Mouse (Mus musculus) CD4-positive, CD25-positive, alpha-beta regulatory T cell, adult 2 months (primary cell): ENCODE data around the gene Pclo.
"Not testable (repeated sequence)": the region's sequence is repeated elsewhere in the genome, so short reads cannot be mapped to it uniquely, and the experiment has no call there.

Experiments used
- DNase-seq: peaks from one replicate; pipeline ENCODE4 v3.0.0-alpha.2; 2012; ENCODE audit warnings: low read depth, low spot score

The Pclo gene

DNA sequence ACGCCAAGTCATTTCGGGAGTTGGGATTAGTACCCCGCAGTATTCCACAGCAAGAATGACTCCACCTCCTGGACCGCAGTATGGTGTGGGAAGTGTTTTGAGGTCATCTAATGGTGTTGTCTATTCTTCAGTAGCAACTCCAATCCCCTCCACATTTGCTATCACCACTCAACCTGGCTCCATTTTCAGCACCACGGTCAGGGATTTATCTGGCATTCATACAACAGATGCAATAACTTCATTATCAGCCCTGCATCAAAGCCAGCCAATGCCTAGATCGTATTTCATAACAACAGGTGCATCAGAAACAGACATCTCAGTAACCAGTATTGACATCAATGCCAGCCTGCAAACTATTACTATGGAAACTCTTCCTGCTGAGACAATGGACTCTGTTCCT, 165.7 kb downstream of the Pclo start:
- DNase-seq: no peak

DNA sequence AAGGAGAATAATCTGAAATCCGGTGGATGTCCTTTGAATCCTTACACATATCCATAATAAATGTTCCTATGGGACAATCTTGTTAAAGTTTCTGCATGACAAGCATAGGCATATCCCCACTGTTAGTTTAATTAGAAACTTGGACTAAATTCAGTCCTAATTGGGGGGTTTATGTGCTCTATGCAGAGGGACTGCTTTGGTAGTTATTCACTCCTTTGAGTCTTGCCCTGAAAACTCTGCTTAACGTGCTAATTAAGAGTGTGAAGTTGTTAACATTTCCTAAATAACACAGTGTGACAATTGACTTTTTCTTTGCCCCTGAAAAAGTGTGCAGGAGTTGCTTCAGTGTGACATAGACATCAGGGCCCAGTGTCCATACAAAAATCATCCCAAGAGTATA, 177.3 kb downstream of the Pclo start:
- no peak for DNase-seq

DNA sequence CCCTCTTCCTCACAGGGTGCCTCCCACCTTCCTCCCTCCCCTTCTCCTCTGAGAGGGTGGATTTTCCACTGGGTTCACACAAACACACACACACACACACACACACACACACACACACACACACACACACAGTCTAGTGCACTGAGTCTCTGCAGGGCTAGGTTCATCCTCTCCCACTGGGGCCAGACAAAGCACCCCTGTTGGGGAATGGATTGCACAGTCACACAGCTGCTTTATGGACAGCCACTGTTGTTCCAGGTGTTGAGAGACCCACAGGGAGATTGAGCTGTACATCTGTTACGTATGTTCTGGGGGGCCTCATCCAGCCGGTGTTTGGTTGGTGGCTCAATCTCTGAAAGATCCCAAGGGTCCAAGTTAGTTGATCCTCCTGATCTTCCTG, 182.0 kb downstream of the Pclo start:
- DNase-seq: no peak

DNA sequence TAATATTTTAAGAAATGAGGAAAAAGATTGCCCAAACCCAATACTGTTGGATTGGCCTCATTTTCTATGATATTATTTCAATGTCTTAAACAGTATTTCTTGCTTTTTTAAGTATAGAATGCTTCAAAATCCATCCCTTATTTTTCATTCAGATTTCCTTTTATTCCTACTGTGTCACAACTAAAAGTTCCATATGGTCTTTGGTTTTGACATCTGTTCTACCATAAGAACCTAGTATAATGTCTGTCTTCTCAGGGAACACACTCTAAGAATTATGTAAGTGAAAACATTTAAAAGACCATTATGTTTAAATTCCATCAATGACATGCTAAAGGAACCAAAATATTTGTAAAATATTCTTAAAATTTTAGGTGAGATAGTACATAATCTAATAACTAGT, 186.2 kb downstream of the Pclo start:
- no peak for DNase-seq

DNA sequence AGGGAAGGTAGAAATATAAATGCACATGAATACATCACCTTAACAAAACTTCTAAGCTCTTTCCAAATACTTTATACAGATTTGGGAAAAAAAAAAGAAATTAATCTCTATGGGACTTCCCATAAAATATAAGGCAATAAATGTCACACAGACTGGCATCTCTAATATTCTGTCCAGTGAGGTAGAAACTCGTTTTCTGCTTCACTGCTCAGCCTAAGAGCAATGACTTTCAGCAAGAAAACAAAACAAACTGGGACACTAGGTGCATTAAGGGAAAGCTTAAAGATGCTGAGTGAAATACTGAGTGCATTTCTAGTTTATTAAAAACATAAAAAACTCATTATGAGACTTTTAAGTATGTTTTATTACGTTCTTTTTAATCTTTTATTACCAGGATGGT, 190.7 kb downstream of the Pclo start:
- no peak for DNase-seq

DNA sequence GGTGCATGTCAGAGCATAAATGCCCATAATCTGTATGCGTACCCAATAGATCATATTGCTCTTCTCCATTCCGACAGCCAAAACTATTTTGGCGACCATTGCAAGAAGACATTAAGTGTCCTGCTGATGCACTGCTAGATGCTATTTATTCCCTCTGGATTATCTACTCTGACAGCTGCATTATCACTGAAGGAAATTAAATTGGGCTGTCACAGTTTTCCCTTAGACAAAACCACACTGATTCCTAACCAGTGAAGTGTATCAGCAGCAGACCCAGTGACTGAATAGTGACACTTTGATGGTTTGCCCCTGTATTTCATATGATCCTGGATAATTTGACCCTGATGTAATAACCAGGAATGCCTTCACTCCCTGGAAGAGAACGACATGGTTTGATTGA, 192.6 kb downstream of the Pclo start:
- DNase-seq: no peak

DNA sequence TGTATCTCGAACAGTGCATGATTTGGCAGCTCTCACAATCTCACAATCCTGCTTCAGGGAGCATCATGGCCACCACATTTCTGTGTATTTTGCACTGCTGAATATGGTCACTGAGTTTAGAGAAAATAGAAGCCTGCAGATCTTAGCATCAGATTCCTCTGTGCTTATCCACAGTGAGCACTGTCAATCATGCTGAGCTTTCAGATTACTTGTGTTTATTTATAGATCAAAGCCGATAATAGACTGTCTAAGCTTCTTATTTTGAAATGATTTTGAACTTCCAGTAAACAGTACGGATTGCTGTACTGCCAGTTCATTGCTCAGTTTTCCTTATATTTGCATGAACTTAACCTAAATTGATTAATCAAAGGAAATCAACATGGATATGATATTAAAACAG, 208.9 kb downstream of the Pclo start:
- DNase-seq: no peak

DNA sequence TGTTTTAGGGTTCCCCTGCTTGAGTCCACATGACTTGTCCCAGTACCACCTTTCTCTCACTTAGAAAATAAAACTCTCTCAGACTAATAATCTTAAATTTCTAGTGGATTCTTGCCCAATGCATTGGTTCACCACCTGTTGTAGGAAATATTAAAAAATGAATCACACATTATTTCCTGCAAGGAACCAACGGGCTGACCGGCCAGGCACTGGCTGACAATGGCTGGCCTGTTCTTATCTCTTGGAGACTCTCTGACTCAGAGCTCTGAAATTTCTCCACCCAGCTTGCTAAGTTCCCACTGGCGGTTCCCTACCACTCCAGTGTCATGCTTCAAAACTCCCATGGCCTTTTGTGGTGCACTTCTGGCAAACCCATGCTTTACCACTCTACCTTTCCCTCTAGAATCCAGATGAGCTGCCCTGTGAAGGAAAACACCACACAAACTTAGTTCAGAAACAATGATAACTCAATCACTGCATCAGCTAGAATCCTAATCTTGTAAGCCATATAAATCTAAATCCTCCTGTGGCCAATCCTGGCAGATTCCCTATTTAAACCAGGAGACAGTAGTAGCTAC, 214.0 kb downstream of the Pclo start:
- DNase-seq: no peak

DNA sequence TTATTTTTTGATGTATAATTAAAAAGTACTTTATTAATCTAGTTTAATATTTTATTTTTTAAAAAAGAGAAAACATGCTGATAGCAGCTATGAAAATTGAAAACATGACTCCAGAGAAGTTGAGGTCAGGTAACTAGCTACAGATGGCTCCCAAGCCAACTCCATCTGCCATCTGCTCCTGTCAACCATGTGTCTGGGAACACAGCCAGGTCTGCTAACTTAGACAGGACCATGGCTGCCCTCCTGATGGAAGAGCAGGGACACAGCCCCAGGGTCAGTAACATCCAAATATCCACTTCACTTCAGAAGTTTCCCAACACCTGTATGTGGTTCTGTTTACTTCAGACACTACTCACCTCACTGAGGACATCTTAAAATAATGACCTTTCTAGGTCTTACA, 236.2 kb downstream of the Pclo start:
- DNase-seq: no peak

DNA sequence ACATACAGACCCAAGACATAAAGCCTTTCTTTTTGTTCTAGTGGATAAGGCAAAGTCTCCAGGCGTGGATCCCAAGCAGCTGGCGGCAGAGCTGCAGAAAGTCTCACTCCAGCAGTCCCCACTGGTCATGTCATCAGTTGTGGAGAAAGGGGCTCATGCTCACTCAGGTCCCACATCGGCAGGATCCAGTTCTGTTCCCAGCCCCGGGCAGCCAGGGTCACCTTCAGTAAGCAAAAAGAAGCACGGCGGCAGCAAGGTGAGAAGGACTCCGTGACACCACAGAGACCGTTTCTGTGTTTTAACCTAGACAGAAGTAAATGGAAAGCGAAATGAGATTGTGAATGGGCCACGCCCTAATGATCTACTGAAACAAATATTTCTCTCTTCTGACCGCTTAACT, 252.0 kb downstream of the Pclo start:
- DNase-seq: no peak

DNA sequence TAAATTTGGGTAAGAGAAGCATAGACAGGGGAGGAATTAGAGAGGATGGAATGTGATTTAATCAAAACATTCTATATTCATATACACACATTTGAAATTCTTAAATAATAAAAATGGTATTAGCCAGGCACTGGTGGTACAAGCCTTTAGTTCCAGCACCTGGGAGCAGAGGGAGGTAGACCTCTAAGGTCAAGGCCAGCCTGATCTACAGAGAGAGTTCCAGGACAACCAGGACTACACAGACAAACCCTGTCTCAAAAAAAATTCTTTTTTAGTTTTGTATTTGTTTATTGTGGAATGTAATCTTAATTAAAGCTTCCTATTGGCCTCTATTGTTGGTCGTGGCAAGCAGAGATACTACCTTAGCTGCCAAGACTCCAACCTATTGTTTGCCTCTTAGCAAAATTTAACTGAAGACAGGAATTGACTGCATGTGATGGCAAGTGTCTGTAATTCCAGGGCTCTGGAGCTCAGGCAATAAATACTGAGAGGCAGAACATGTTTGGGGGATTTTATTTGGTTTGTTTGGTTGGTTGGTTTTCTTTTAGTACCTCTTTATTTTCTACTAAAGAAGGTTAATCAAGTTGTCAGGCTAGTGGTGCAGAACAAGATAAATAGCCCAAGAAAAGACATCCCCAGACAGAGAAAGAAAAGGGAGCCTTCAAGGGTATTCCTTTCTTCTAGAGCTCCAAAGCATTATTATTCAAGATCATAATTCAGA, 267.8 kb downstream of the Pclo start:
- DNase-seq: no peak

DNA sequence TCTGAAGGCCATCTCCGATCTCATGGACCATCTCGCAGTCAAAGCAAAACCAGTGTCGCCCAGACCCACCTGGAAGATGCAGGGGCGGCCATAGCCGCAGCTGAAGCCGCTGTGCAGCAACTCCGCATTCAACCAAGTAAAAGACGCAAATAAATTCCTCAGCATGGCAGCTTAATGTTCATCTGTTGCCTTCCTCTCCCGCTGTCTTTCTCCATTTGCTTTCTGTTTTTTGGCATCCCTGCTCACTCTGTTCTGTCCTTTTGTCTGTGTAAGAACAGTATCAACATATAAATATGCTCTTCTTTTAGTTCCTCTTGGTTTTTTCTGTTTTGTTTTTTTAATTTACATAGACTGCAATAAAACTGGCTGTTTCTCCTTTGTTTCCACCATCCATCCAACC, 279.2 kb downstream of the Pclo start:
- no peak for DNase-seq

DNA sequence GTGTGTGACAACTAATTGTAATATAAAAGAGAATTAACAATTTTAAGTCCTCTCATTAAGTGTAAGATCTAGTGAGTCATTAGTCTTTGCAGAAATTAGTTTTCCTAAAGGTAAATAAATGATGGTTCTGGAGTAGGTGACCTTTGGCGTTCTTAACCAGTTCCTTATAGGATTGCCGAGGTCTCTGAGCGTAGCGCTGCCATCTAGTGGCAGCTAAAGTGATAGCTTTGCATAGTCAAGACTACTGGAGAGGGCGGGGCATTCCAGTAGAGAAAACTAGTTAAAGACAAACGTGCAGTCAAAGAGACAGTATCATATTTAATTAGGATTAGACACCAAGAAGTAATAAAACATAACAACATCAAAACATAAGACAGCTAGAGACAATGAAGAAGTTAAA, 292.4 kb downstream of the Pclo start:
- peak; percentile 3 for DNase-seq

DNA sequence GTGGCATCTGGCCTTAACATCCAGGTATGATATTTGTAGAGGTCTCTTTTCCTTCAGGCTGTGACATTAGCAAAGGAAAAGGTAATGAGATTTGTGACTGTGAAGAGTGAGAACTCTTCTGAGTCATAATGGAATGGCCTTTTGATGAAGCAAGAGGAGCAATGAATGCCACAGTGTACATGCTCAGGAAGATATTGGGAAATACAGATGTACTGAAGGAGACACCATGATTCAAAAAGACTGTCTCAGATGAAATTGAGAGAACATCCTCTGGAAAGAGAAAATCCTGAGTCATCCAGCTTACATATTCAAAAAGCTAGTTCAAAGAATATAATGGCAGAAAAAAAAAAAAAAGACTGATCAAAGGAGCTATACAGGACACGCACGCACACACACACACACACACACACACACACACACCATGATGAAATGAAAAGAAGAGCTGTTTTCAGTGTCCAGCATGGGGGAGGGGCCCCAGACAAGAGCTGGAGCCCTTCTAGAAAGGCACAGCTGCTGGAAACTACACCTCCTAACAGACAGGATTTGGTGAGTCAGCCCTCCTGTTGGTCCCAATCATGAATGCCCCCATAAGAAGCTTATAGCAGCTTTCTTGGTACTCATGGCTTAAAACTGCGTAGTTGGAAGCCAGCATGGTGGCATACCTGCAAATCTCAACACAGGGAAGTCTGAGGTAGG, 318.6 kb downstream of the Pclo start:
- no peak for DNase-seq

DNA sequence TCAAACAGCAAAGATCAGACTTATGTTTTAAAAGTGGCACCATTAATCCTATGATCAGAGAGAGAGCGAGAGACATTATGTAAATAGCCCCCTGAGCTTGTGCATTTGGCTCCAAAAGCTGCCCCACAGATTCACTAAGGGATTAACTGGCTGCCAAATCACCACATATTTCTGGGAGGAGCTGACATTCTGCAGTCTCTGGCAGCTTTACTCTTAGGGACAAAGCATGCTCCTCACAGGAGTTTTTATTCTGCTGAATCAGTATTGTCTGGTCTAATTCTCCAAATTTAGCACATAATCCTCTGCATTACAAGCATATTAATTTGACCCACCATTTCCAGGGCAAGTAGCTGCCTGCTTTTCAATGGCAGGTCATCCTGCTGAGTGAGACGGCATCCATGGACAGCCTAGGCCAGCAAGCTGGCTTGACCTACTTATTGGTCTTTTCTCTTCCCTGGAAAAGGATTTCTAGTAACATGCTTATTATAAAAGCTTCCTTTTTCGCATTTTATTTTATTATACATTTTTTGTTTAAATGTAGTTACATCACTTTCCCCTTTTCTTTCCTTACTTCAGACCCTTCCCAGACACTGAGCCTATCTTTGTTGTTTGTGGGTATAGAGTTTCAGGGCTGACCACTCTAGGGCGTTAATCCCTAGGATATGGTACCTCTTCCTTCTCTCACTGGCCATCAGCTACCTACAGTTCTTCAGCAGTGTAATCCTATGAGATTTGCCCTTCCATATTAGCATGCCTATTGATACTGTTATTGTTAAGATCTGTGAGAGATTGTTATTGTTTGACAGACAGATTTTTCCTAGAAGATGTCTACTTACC, 319.7 kb downstream of the Pclo start:
- DNase-seq: no peak

DNA sequence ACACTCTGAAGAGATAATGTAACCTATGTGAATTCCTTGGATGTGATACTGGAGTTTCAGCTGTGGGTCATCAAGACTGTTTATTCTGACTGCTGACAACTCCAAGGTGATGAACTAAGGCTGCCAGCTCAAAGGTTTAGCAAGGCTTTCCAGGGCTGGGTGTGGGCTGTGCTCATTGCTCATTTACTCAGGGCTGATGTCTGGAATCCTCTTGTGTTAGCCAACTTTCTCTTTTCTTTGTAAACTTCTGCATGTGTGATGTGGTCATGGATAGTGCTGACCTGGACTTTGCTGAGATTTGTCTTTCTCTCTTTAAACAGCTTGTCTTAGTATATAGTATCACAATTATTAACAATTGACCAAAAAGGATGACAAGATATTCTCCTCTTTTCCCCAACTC, 338.9 kb downstream of the Pclo start:
- no peak for DNase-seq

DNA sequence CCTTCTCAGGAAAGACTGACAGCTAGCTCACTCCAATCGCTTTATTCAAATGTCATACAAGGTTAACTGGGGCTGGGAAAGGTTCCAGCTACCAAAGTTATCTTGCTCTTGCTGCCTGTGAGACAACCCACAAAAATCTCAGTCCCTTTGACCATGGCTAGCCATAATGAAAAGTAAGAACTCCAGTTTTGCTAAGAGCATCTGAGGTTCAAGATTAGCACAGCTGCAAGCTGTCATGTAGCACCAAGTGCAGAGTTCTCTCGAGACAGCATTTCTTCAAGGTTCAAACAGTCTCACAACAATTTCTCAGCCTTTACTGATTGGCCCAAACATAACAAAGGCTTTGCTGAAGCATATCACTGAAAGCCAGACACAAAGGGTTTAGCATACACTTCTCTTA, 370.6 kb downstream of the Pclo start:
- DNase-seq: not testable (repeated sequence)

DNA sequence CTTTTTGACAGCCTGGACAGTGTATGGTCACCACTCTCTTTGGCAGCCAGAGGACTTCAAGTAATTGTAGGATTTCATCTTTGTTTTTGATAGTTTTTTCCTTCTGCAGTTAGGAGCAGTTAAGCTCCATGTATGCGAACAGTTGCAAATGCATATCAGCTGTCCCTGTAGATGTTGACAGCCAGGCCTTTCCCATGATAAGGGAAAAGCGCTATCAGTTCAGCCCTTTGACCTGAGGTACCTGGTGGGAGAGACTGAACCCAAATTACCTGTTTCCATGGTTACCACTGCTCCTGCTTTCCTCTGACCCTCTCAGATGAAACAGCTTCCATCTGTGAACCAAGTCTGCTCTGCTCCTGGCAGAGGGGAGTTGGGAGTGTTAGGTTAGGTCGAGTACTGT, 377.5 kb downstream of the Pclo start:
- no peak for DNase-seq

DNA sequence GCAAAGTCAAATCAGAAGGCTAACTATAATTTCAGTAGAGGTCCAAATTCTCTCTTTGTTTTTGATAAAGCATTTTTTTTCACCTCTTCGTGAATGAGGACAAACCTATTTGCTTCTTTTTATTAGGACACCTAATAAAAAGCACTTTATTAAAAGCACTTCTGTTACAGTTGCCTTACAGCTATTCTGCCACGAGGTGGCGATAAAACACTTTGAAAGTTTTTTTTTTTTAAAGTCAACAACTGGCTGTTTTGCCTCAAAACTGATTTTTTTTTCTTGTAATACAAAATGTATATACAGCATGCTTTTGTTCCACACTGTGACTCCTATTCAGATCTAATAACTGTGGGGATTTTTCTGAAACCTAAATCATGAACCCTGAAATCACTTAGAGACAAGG, 388.8 kb downstream of the Pclo start:
- DNase-seq: not testable (repeated sequence)
